Mouse (Mus musculus): ENCODE results near the gene Olfr1123. TPM values are rescaled to one million over a fixed set of nuclear protein-coding genes. Genes with fewer than 3 reads are reported as not detected.

The Olfr1123 gene
- polyA plus RNA-seq, 1 experiment from 2014 or later: not detected

Other genes with a start within 250 kb of the Olfr1123 start
- not detected in 2 replicates for gene Olfr1112, start 228.8 kb upstream of the Olfr1123 start, polyA plus RNA-seq (2015; fragmentation: Nextera tagmentation; extraction: Ambion mirVana)
- gene Olfr1113, start 207.7 kb upstream of the Olfr1123 start, polyA plus RNA-seq (2015; fragmentation: Nextera tagmentation; extraction: Ambion mirVana): not detected in 2 replicates
- not detected in 2 replicates for gene Olfr1115, start 168.6 kb upstream of the Olfr1123 start, polyA plus RNA-seq (2015; fragmentation: Nextera tagmentation; extraction: Ambion mirVana)
- gene Olfr1116, start 149.1 kb upstream of the Olfr1123 start, polyA plus RNA-seq (2015; fragmentation: Nextera tagmentation; extraction: Ambion mirVana): not detected in 2 replicates
- not detected in 2 replicates for gene Olfr1118, start 109.1 kb upstream of the Olfr1123 start, polyA plus RNA-seq (2015; fragmentation: Nextera tagmentation; extraction: Ambion mirVana)
- not detected in 2 replicates for gene Olfr1120, start 61.8 kb upstream of the Olfr1123 start, polyA plus RNA-seq (2015; fragmentation: Nextera tagmentation; extraction: Ambion mirVana)
- not detected in 2 replicates for gene Olfr1121, start 46.7 kb upstream of the Olfr1123 start, polyA plus RNA-seq (2015; fragmentation: Nextera tagmentation; extraction: Ambion mirVana)
- not detected in 2 replicates for gene Olfr1122, start 30.8 kb upstream of the Olfr1123 start, polyA plus RNA-seq (2015; fragmentation: Nextera tagmentation; extraction: Ambion mirVana)
- 0.10 TPM in 1 of 2 replicates, not detected in the other for gene Olfr1124, start 13.6 kb downstream of the Olfr1123 start, polyA plus RNA-seq (2015; fragmentation: Nextera tagmentation; extraction: Ambion mirVana)
- not detected in 2 replicates for gene Olfr1126, start 37.3 kb downstream of the Olfr1123 start, polyA plus RNA-seq (2015; fragmentation: Nextera tagmentation; extraction: Ambion mirVana)
- not detected in 2 replicates for gene Pramel7, start 80.5 kb downstream of the Olfr1123 start, polyA plus RNA-seq (2015; fragmentation: Nextera tagmentation; extraction: Ambion mirVana)
- gene Pramel6, start 89.9 kb downstream of the Olfr1123 start, polyA plus RNA-seq (2015; fragmentation: Nextera tagmentation; extraction: Ambion mirVana): not detected in 2 replicates
- not detected in 2 replicates for gene Olfr153, start 115.2 kb downstream of the Olfr1123 start, polyA plus RNA-seq (2015; fragmentation: Nextera tagmentation; extraction: Ambion mirVana)
- gene Olfr1128, start 128.9 kb downstream of the Olfr1123 start, polyA plus RNA-seq (2015; fragmentation: Nextera tagmentation; extraction: Ambion mirVana): not detected in 2 replicates
- not detected in 2 replicates for gene Olfr1129, start 157.3 kb downstream of the Olfr1123 start, polyA plus RNA-seq (2015; fragmentation: Nextera tagmentation; extraction: Ambion mirVana)
- gene Olfr1130, start 189.6 kb downstream of the Olfr1123 start, polyA plus RNA-seq (2015; fragmentation: Nextera tagmentation; extraction: Ambion mirVana): not detected in 2 replicates
- gene Olfr1131, start 210.5 kb downstream of the Olfr1123 start, polyA plus RNA-seq (2015; fragmentation: Nextera tagmentation; extraction: Ambion mirVana): not detected in 2 replicates
- gene Olfr1132, start 220.9 kb downstream of the Olfr1123 start, polyA plus RNA-seq (2015; fragmentation: Nextera tagmentation; extraction: Ambion mirVana): not detected in 2 replicates
- not detected in 2 replicates for gene Olfr1133, start 230.7 kb downstream of the Olfr1123 start, polyA plus RNA-seq (2015; fragmentation: Nextera tagmentation; extraction: Ambion mirVana)
- gene Olfr1134, start 241.8 kb downstream of the Olfr1123 start, polyA plus RNA-seq (2015; fragmentation: Nextera tagmentation; extraction: Ambion mirVana): not detected in 2 replicates